Mouse (Mus musculus) NIH3T3 (cell line): Measurements from ENCODE around the gene Glycam1.
A peak's percentile ranks its signal among the peaks of the same experiment; 100 is the strongest.
"Not testable (repeated sequence)": the region's sequence is repeated elsewhere in the genome, so short reads cannot be mapped to it uniquely, and the experiment has no call there.

ENCODE experiments used
- DNase-seq: peaks from one replicate; pipeline ENCODE4 v3.0.0-alpha.2; 2012; ENCODE audit warnings: low read depth

The Glycam1 gene

GRCm38 (mm10) chr15:103564981-103565380 lies at the start of gene Glycam1:
Glycam1 (minus strand) TSS chr15:103565081.
- DNase-seq, result no peak

- no peak for DNase-seq
Observed at GRCm38 (mm10) chr15:103604481-103604880, 39.6 kb upstream of the Glycam1 start.

- DNase-seq, result no peak
Observed at GRCm38 (mm10) chr15:103590779-103591178, 25.9 kb upstream of the Glycam1 start.

GRCm38 (mm10) chr15:103587752-103588151 lies 22.9 kb upstream of the Glycam1 start:
- DNase-seq, result not testable (repeated sequence)

- no peak for DNase-seq
Observed at GRCm38 (mm10) chr15:103585876-103586275, 21.0 kb upstream of the Glycam1 start.

DNA sequence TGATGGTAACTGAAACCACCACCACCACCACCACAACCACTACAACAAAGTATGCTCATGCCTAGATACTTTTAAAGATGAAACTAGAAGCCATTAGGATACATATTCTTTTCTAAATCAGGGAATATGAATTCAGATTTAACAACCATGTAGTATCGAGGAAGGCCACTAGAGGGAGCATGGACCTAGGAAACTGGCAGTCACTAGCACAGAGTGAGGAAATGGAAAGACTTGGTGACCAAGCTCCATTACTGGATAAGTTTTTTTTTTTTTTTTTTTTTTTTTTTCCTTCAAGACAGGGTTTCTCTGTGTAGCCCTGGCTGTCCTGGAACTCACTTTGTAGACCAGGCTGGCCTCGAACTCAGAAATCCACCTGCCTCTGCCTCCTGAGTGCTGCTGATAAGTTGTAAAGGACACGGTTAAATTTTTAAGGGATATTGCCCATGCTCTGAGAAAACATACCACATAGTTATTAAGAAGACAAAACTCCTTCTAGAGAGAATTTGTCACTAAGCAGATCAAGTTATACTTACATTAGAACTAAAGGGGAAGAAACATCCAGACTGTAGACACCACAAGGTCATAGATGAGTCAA lies 12.7 kb downstream of the Glycam1 start:
- DNase-seq, result peak; percentile 84

GRCm38 (mm10) chr15:103551053-103551452 lies 13.8 kb downstream of the Glycam1 start:
- DNase-seq, result no peak

GRCm38 (mm10) chr15:103549475-103549874 lies 15.4 kb downstream of the Glycam1 start:
- DNase-seq, result no peak

GRCm38 (mm10) chr15:103547983-103548382 lies 16.9 kb downstream of the Glycam1 start:
- DNase-seq, result no peak

GRCm38 (mm10) chr15:103542526-103542925 lies 22.4 kb downstream of the Glycam1 start:
- no peak for DNase-seq

- DNase-seq, result no peak
Observed at GRCm38 (mm10) chr15:103540646-103541045, 24.2 kb downstream of the Glycam1 start.

GRCm38 (mm10) chr15:103539259-103539658 lies 25.6 kb downstream of the Glycam1 start:
- DNase-seq, result no peak

DNA sequence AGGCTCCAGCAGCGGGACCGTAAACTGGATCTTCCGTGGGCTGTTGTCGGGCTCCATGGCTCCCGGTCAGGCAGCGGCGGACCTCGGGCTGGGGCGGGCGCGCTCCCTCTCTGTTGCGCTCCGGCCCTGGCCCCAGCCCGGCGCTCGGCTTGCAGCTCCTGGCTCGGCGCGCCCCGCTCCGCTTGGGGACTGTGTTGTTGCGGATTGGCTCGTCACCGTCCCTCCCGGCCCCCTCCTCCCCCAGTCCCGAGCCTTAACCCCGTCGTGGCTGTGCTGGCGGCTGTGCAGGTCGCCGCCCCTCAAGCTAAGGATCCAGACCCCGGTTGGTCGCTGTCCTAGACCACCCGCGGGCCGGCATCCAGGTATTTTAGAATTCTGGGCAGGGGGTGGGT lies 27.1 kb downstream of the Glycam1 start, which contains the start of gene Ppp1r1a:
Gene Ppp1r1a (minus strand): TSS at position 182 of the 392 bp plus-strand sequence.
- no peak for DNase-seq

DNA sequence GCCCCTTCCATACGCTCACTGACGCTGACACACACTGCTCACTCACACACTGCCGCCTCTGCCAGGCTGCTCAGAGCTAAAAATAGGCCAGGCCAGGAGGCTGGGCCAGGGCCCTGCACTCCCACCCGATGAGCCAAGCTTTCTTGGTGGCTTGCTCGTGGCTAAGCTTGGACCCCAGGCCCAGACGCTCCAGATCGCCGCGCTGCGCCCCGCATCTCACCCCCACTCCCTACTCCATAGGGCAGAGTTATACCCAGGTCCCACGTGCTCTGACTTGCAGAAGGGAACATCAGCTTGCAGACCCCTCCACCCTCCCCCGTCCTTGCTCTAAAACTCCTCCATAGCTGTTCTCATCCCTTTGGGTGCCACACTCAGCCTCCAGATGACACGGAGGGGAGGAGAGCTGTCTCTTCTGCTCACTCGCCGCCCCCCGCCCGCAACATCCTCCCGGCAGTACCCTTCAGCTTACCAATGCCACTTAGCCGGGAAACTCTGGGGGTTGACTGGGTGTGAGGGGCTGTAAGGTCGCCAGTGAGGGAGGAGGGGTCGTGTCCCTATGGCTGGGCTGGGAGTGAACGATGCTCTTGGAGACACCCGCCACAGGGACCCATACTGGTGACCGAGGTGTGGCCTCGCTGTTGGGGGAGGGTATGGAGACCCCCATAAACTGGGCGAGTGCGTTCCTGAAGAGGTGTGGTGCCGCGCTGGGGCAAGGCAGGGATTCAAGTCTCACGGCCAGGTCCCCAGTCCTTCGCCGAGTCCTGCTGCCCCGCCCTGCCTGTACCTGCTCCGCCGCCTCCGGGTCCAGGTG lies 27.7 kb downstream of the Glycam1 start:
- peak; percentile 58 for DNase-seq

- no peak for DNase-seq
Observed at GRCm38 (mm10) chr15:103536456-103536855, 28.4 kb downstream of the Glycam1 start.

- no peak for DNase-seq
Observed at GRCm38 (mm10) chr15:103535786-103536185, 29.1 kb downstream of the Glycam1 start.

DNA sequence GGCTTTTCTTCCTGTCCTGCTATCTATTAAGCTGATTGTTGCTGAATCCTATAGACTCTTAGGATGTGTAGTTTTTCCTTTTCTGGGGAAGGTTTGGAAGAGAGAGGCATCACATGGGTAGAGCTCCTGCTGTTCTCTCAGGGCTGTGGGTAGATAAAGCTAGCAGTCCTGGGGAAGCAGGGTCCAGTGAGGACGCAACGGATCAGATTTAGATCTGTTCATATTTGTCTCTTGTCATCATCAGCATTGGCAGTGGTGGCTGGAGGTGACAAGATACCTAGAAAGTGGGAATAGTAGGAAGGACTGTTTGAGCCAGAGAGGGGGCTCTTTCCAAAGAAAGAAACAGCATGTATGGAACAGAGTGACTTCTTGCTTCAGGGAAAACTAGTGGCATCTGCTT lies 29.9 kb downstream of the Glycam1 start:
- no peak for DNase-seq

DNA sequence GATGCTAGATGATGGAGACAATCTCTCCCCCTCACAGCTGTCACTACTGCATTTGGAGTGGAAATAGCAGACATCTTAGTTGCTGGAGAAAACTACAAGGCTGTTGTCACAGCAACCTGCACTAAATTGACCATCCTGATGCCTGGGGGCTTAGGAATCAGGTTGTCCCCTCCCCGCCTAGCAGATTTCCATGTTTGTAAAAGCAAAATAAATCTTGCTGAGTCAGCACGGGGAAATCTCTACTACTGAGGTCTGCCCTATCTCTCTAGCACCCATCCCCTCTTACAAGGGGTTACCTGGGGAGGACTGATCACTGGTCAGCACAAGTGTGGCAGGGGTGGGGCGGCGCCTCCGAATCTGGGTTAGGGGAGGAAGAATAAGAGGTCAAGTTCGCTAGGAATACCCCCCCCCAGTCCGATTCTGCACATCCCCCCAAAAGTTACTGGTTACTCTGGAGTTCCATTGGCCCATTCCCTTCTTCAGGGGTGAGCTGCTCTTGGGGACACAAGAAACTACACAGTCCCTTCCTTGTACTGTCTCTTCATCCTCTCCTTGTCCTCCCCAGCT lies 30.7 kb downstream of the Glycam1 start:
- no peak for DNase-seq

GRCm38 (mm10) chr15:103530372-103530771 lies 34.5 kb downstream of the Glycam1 start:
- peak; percentile 78 for DNase-seq

- no peak for DNase-seq
Observed at GRCm38 (mm10) chr15:103523156-103523555, 41.7 kb downstream of the Glycam1 start.

- DNase-seq, result no peak
Observed at GRCm38 (mm10) chr15:103522458-103523099, 42.3 kb downstream of the Glycam1 start.
